Mouse (Mus musculus) spleen, postnatal 14 days (tissue): Measurements from ENCODE around the gene Col23a1.

Source experiments
- DNase-seq, 2 experiments: peaks; one replicate each; pipeline ENCODE4 v3.0.0; 2021 to 2022; ENCODE audit warnings: low spot score in 2 of 2

Gene Col23a1

GRCm38 (mm10) chr11:51289564-51290041 lies at the start of gene Col23a1:
Gene Col23a1 (plus strand): TSS chr11:51289920.
- peak; percentile 15 to 34 for DNase-seq

- no peak for DNase-seq
These were observed 46.8 kb upstream of the Col23a1 start for GRCm38 (mm10) chr11:51242897-51243296.

- no peak for DNase-seq
These were observed 32.7 kb upstream of the Col23a1 start for GRCm38 (mm10) chr11:51257006-51257405.

- DNase-seq = no peak
These were observed 28.0 kb upstream of the Col23a1 start, which contains the start of gene Clk4 for GRCm38 (mm10) chr11:51261680-51262219. Gene Clk4 (plus strand): TSS chr11:51261730.

GRCm38 (mm10) chr11:51262342-51263285 lies 27.1 kb upstream of the Col23a1 start, which contains the start of gene BC049762:
Gene BC049762 (minus strand): TSS chr11:51263046.
- peak; percentile 99 for DNase-seq

- peak in 1 of 2 experiments; percentile 34 for DNase-seq
These were observed 26.4 kb upstream of the Col23a1 start for GRCm38 (mm10) chr11:51263286-51263831.

- DNase-seq = peak in 1 of 2 experiments; percentile 3
These were observed 25.4 kb upstream of the Col23a1 start for GRCm38 (mm10) chr11:51264352-51264751.

- peak in 1 of 2 experiments; percentile 8 for DNase-seq
These were observed 24.4 kb upstream of the Col23a1 start for GRCm38 (mm10) chr11:51265326-51265725.

GRCm38 (mm10) chr11:51274418-51274817 lies 15.3 kb upstream of the Col23a1 start:
- DNase-seq = no peak

GRCm38 (mm10) chr11:51290066-51290955 lies 591 bp downstream of the Col23a1 start:
- no peak for DNase-seq

- no peak for DNase-seq
These were observed 4.3 kb downstream of the Col23a1 start for GRCm38 (mm10) chr11:51293956-51294530.

GRCm38 (mm10) chr11:51295742-51296141 lies 6.0 kb downstream of the Col23a1 start:
- DNase-seq = no peak

GRCm38 (mm10) chr11:51298691-51299090 lies 9.0 kb downstream of the Col23a1 start:
- DNase-seq = no peak

- no peak for DNase-seq
These were observed 12.7 kb downstream of the Col23a1 start for GRCm38 (mm10) chr11:51302396-51302795.

GRCm38 (mm10) chr11:51303981-51304553 lies 14.3 kb downstream of the Col23a1 start:
- DNase-seq = no peak

GRCm38 (mm10) chr11:51308306-51308705 lies 18.6 kb downstream of the Col23a1 start:
- DNase-seq = no peak

- no peak for DNase-seq
These were observed 22.1 kb downstream of the Col23a1 start for GRCm38 (mm10) chr11:51311846-51312245.

GRCm38 (mm10) chr11:51315991-51316810 lies 26.5 kb downstream of the Col23a1 start:
- DNase-seq = no peak

GRCm38 (mm10) chr11:51320609-51321008 lies 30.9 kb downstream of the Col23a1 start:
- DNase-seq = no peak

GRCm38 (mm10) chr11:51326908-51327307 lies 37.2 kb downstream of the Col23a1 start:
- DNase-seq = no peak
